Mouse (Mus musculus) MEL (cell line): ENCODE measurements around the gene Unc13b. TPM values are rescaled to one million over a fixed set of nuclear protein-coding genes. Genes with fewer than 3 reads are reported as not detected.

Experiments
- DNase-seq: peaks from one replicate; pipeline ENCODE4 v3.0.0; 2011; ENCODE audit warnings: low read depth, low spot score
- H3K27ac ChIP-seq: 2 replicates; pipeline ENCODE4 v1.5.1; 2012; ENCODE audit warnings: low read depth, mild to moderate bottlenecking, control low read depth, low read length, moderate library complexity; ENCODE audit not compliant: control insufficient read depth
- H3K27me3 ChIP-seq, 2 experiments: fragments of 150-350 bp in 1 of 2; sonication (generic) in 1 of 2; 2 replicates each; pipeline ENCODE4 v1.6.1; 2012; ENCODE audit warnings: low read length in 2 of 2, mild to moderate bottlenecking in 2 of 2, improper control_type of control experiment in 1 of 2, moderate library complexity in 1 of 2; ENCODE audit not compliant: insufficient read depth in 2 of 2, control insufficient read depth in 1 of 2
- H3K36me3 ChIP-seq, 2 experiments: 2 replicates each; pipeline ENCODE4 v1.6.1; 2012 to 2014; ENCODE audit warnings: low read length in 2 of 2, improper control_type of control experiment in 1 of 2, inconsistent platforms in 1 of 2, mild to moderate bottlenecking in 1 of 2; ENCODE audit not compliant: insufficient read depth in 2 of 2, control insufficient read depth in 1 of 2
- H3K4me1 ChIP-seq, 2 experiments: fragments of 150-350 bp in 1 of 2; sonication (generic) in 1 of 2; 2 replicates each; pipeline ENCODE4 v1.6.1; 2012; ENCODE audit warnings: low read length in 2 of 2, improper control_type of control experiment in 1 of 2, mild to moderate bottlenecking in 1 of 2; ENCODE audit not compliant: insufficient read depth in 2 of 2, control insufficient read depth in 1 of 2
- H3K4me3 ChIP-seq, 2 experiments: fragments of 150-350 bp in 1 of 2; sonication (generic) in 1 of 2; 2 replicates each; pipeline ENCODE4 v1.5.1; 2012; ENCODE audit warnings: low read depth in 2 of 2, low read length in 2 of 2, mild to moderate bottlenecking in 2 of 2, moderate library complexity in 2 of 2, control low read depth in 1 of 2, improper control_type of control experiment in 1 of 2; ENCODE audit not compliant: control insufficient read depth in 1 of 2, insufficient read depth in 1 of 2
- H3K79me2 ChIP-seq: 2 replicates; pipeline ENCODE4 v1.6.1; 2012; ENCODE audit warnings: mild to moderate bottlenecking, low read length, moderate library complexity; ENCODE audit not compliant: control insufficient read depth, poor library complexity, insufficient read depth
- H3K9ac ChIP-seq: 2 replicates; pipeline ENCODE4 v1.6.1; 2012; ENCODE audit warnings: low read depth, mild to moderate bottlenecking, control low read depth, low read length, moderate library complexity; ENCODE audit not compliant: control insufficient read depth, poor library complexity, severe bottlenecking
- H3K9me3 ChIP-seq: fragments of 150-350 bp; sonication (generic); replicated peaks from 2 replicates; pipeline ENCODE4 v1.6.1; 2012; ENCODE audit warnings: mild to moderate bottlenecking, low read length, improper control_type of control experiment, moderate library complexity; ENCODE audit not compliant: insufficient read depth
- CHD1 ChIP-seq: IDR thresholded peaks from 2 replicates; pipeline ENCODE4 v1.6.1; 2012; ENCODE audit warnings: low read depth, mild to moderate bottlenecking, inconsistent platforms, low read length, improper control_type of control experiment
- ELF1 ChIP-seq: IDR thresholded peaks from 2 replicates; pipeline ENCODE4 v1.6.1; 2014; ENCODE audit warnings: low read depth, mild to moderate bottlenecking, inconsistent platforms, low read length, improper control_type of control experiment, moderate library complexity
- ETS1 ChIP-seq: IDR thresholded peaks from 2 replicates; pipeline ENCODE4 v1.6.1; 2012; ENCODE audit warnings: low read depth, mild to moderate bottlenecking, inconsistent platforms, low read length, improper control_type of control experiment, moderate library complexity
- GABPA ChIP-seq: IDR thresholded peaks from 2 replicates; pipeline ENCODE4 v1.6.1; 2012; ENCODE audit warnings: low read depth, mild to moderate bottlenecking, inconsistent platforms, low read length, improper control_type of control experiment, moderate library complexity
- GATA1 ChIP-seq: IDR thresholded peaks from 2 replicates; pipeline ENCODE4 v1.6.1; 2011; ENCODE audit warnings: low read depth, low read length, improper control_type of control experiment
- HCFC1 ChIP-seq: IDR thresholded peaks from 2 replicates; pipeline ENCODE4 v1.6.1; 2012; ENCODE audit warnings: low read depth, mild to moderate bottlenecking, inconsistent platforms, low read length, improper control_type of control experiment, moderate library complexity
- JUND ChIP-seq: IDR thresholded peaks from 2 replicates; pipeline ENCODE4 v1.6.1; 2011; ENCODE audit warnings: low read depth, mild to moderate bottlenecking, improper control_type of control experiment, low read length
- MAFK ChIP-seq: IDR thresholded peaks from 2 replicates; pipeline ENCODE4 v1.6.1; 2011; ENCODE audit warnings: low read depth, mild to moderate bottlenecking, low read length, improper control_type of control experiment, borderline replicate concordance
- MAZ ChIP-seq: IDR thresholded peaks from 2 replicates; pipeline ENCODE4 v1.6.1; 2012; ENCODE audit warnings: low read depth, mild to moderate bottlenecking, inconsistent platforms, low read length, improper control_type of control experiment
- MXI1 ChIP-seq: IDR thresholded peaks from 2 replicates; pipeline ENCODE4 v1.6.1; 2011; ENCODE audit warnings: mild to moderate bottlenecking, low read depth, low read length, improper control_type of control experiment
- MYB ChIP-seq: IDR thresholded peaks from 2 replicates; pipeline ENCODE4 v1.6.1; 2011; ENCODE audit warnings: mild to moderate bottlenecking, low read depth, low read length, improper control_type of control experiment
- MYC ChIP-seq: IDR thresholded peaks from 2 replicates; pipeline ENCODE4 v1.6.1; 2011; ENCODE audit warnings: low read depth, mild to moderate bottlenecking, low read length, improper control_type of control experiment, moderate library complexity
- POLR2A ChIP-seq, 2 experiments: IDR thresholded peaks; 2 replicates each; pipeline ENCODE4 v1.6.1; 2011 to 2012; ENCODE audit warnings: low read length in 2 of 2, mild to moderate bottlenecking in 2 of 2, control low read depth in 1 of 2, improper control_type of control experiment in 1 of 2, low read depth in 1 of 2, moderate library complexity in 1 of 2; ENCODE audit not compliant: control insufficient read depth in 1 of 2, insufficient read depth in 1 of 2, poor library complexity in 1 of 2
- POLR2AphosphoS5 ChIP-seq: IDR thresholded peaks from 2 replicates; pipeline ENCODE4 v1.6.1; 2012; ENCODE audit warnings: low read depth, borderline replicate concordance, mild to moderate bottlenecking, inconsistent platforms, low read length, moderate library complexity, mixed read lengths
- SIN3A ChIP-seq: IDR thresholded peaks from 2 replicates; pipeline ENCODE4 v1.6.1; 2012; ENCODE audit warnings: low read length, improper control_type of control experiment, inconsistent platforms
- SMC3 ChIP-seq: IDR thresholded peaks from 2 replicates; pipeline ENCODE4 v1.6.1; 2011; ENCODE audit warnings: low read depth, low read length, improper control_type of control experiment
- TAL1 ChIP-seq: IDR thresholded peaks from 2 replicates; pipeline ENCODE4 v1.6.1; 2012; ENCODE audit warnings: mild to moderate bottlenecking, inconsistent platforms, low read length, moderate library complexity, mixed read lengths
- TBP ChIP-seq: IDR thresholded peaks from 2 replicates; pipeline ENCODE4 v1.8.0; 2011; ENCODE audit warnings: low read depth, low read length, improper control_type of control experiment
- UBTF ChIP-seq: IDR thresholded peaks from 2 replicates; pipeline ENCODE4 v1.6.1; 2012; ENCODE audit warnings: low read depth, mild to moderate bottlenecking, inconsistent platforms, low read length, improper control_type of control experiment, moderate library complexity, borderline replicate concordance; ENCODE audit not compliant: insufficient read depth
- USF1 ChIP-seq: IDR thresholded peaks from 2 replicates; pipeline ENCODE4 v1.6.1; 2014; ENCODE audit warnings: low read depth, mild to moderate bottlenecking, inconsistent platforms, low read length, improper control_type of control experiment, moderate library complexity
- USF2 ChIP-seq, 2 experiments: IDR thresholded peaks; 2 replicates each; pipeline ENCODE4 v1.6.1; 2011 to 2012; ENCODE audit warnings: improper control_type of control experiment in 2 of 2, low read length in 2 of 2, borderline replicate concordance in 1 of 2, inconsistent platforms in 1 of 2, low read depth in 1 of 2, mild to moderate bottlenecking in 1 of 2; ENCODE audit not compliant: insufficient read depth in 1 of 2
- ZC3H11A ChIP-seq: IDR thresholded peaks from 2 replicates; pipeline ENCODE4 v1.6.1; 2012; ENCODE audit warnings: low read depth, mild to moderate bottlenecking, inconsistent platforms, low read length, improper control_type of control experiment
- polyA plus RNA-seq, 2 experiments: library from polyadenylated mRNA; stranded (reverse) in 1 of 2; unstranded in 1 of 2; fragments of >175 nt in 1 of 2; fragments of >200 nt in 1 of 2; gene quantifications; 2 replicates each; pipeline versions ENCODE4 v1.2.1 to v1.2.4; 2012; ENCODE audit warnings: low replicate concordance in 2 of 2, low read depth in 1 of 2; ENCODE audit not compliant: insufficient read length in 2 of 2, insufficient read depth in 1 of 2, missing spikeins in 1 of 2
- total RNA-seq: library from RNA; depleted of rRNA; stranded (reverse); fragments of 300-350 nt; gene quantifications from 2 replicates; pipeline ENCODE4 v1.2.3, GENCODE M21; 2012

Unc13b gene
- total and polyA plus RNA-seq, 3 experiments = 5.4 to 9.6 TPM; not detected in 1

GRCm38 (mm10) chr4:43044673-43045072 lies 14.1 kb upstream of the Unc13b start:
- Histone ChIP-seq H3K79me2 (no peaks in the 10 kb centered on the region), H3K9me3 (no peaks in the 10 kb centered on the region), H3K4me1 (peaks cover 10 to 33% of the 10 kb centered on the region in 2 experiments)
- peak; percentile 84 for DNase-seq
- TF ChIP-seq ETS1 (0 out of 2 replicates have a peak, but pooled peaks have one; percentile 42), HCFC1 (peak; percentile 62), SIN3A (peak; percentile 51; the same call in 1 of the 2 replicates), MXI1 (peak; percentile 26; the same call in 1 of the 2 replicates), CHD1 (no peak), USF1 (no peak), POLR2A (IDR thresholded peaks at IDR 0.05; ENCODE audit: control insufficient read depth in 1 of 2, insufficient read depth in 1 of 2, low read depth in 1 of 2, low read length in 2 of 2, poor library complexity in 1 of 2) (0 out of 4 replicates have a peak, but pooled peaks of 1 of the 2 experiments have one; percentile 24), TAL1 (no peak), ELF1 (0 out of 2 replicates have a peak, but pooled peaks have one; percentile 65), GATA1 (0 out of 2 replicates have a peak, but pooled peaks have one; percentile 16)
- TF ChIP-seq, all 39 proteins: peak for 7
- Histone ChIP-seq H3K9ac (peak overlapping the region; percentile 44), H3K36me3 (peaks cover 0 to 17% of the 10 kb centered on the region in 2 experiments; a peak in 2 of 4 replicates), H3K27ac (peak overlapping the region; percentile 34), H3K4me3 (peak overlapping the region; percentile 53 to 80), H3K27me3 (no peaks in the 10 kb centered on the region)

DNA sequence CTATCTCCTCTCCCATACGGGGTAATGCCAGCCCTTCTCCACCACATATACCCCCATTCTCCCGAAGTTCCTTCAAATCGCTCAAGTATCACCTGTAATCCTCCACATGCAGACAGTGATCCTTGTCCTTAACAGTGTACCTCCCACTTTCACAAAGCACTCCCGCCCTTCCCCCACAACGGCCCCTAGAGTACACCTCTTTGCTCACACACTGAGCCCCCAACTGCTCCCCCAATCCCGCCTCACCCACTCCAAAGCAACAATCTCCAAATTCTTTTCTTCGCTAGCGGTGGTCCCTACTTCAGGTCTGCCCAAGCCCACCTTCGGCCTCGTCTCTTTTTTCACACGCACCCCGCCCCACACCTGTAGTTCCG lies 13.5 kb upstream of the Unc13b start:
- Histone ChIP-seq H3K36me3 (peaks cover 0 to 17% of the 10 kb centered on the region in 2 experiments; a peak in 2 of 4 replicates), H3K4me1 (peaks cover 10 to 33% of the 10 kb centered on the region in 2 experiments), H3K79me2 (no peaks in the 10 kb centered on the region), H3K27me3 (no peaks in the 10 kb centered on the region), H3K9ac (peak overlapping the region; percentile 44), H3K4me3 (peak overlapping the region; percentile 53 to 80), H3K9me3 (no peaks in the 10 kb centered on the region), H3K27ac (peak overlapping the region; percentile 34)
- DNase-seq = no peak
- TF ChIP-seq MAZ (0 out of 2 replicates have a peak, but pooled peaks have one; percentile 6), POLR2A (IDR thresholded peaks at IDR 0.05; ENCODE audit: control insufficient read depth in 1 of 2, insufficient read depth in 1 of 2, low read depth in 1 of 2, low read length in 2 of 2, poor library complexity in 1 of 2) (no peak)

DNA sequence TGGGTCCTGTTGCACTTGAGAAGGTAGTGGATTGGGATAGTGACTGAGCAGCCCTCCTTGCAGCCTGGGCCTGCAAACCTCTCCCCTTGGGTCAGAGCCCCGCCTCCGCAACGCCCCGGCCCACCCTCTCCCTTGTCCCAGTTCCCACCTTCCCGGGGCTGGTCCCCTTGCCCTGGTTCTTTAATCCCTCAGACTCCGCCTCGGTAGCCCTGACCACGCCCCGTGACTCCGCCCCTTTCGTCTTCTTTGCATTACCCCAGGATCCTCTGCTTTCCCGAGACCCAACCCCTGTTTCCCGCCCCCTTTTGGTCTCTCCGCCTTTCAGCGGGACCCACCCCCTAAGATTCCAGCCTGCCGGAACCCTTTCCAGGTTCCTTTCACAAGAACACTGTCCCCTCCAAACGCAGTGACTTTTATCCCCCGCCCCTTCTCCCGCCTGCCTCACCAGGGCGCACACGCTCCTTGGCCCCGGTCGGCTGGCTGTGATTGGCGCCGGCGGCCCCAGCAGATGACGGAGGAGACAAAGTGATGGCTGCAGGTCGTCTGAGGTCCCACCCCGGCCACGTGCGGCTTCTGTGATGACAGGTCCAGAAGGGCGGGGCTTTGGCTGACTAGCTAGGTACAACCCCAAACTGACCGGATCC lies 13.0 kb upstream of the Unc13b start, which contains the start of gene Fam214b:
Gene Fam214b (minus strand): TSS at position 562 of the 644 bp plus-strand sequence.
- Histone ChIP-seq H3K79me2 (no peaks in the 10 kb centered on the region), H3K9ac (peak within 1 kb of the TSS; percentile 54), H3K4me1 (peaks cover 7 to 29% of the 10 kb centered on the region in 2 experiments), H3K4me3 (peak within 1 kb of the TSS; percentile 53 to 80), H3K36me3 (peaks cover 0 to 13% of the 10 kb centered on the region in 2 experiments; a peak in 2 of 4 replicates), H3K27me3 (no peaks in the 10 kb centered on the region), H3K9me3 (no peaks in the 10 kb centered on the region), H3K27ac (peak within 1 kb of the TSS; percentile 34)
- DNase-seq = peak; percentile 97
- TF ChIP-seq USF2 (IDR thresholded peaks at IDR 0.05; ENCODE audit: borderline replicate concordance in 1 of 2, insufficient read depth in 1 of 2, low read depth in 1 of 2, low read length in 2 of 2) (0 out of 4 replicates have a peak, but pooled peaks of 1 of the 2 experiments have one; percentile 18), CHD1 (no peak), MAZ (peak; percentile 14; the same call in 1 of the 2 replicates), UBTF (no peak), TAL1 (no peak), GABPA (no peak), SIN3A (peak; percentile 94), SMC3 (no peak), MYC (peak; percentile 51; the same call in 1 of the 2 replicates), USF1 (peak; percentile 83), MYB (no peak), GATA1 (no peak), ELF1 (no peak), ZC3H11A (no peak), JUND (no peak), MAFK (no peak), POLR2AphosphoS5 (no peak), TBP (no peak)
